Mouse (Mus musculus) left cerebral cortex, postnatal 36 days (tissue): ENCODE data around the gene Ank3. TPM values are rescaled to one million over a fixed set of nuclear protein-coding genes. Genes with fewer than 3 reads are reported as not detected.

Experiments used
- DNase-seq, 2 experiments: peaks; one replicate each; pipeline ENCODE4 v3.0.0; 2021 to 2022; ENCODE audit warnings: low spot score in 2 of 2, mixed read lengths in 1 of 2
- intact Hi-C: fragments of 180-260 bp; cut with DNase I; formaldehyde crosslinking; loops from one replicate; pipeline ENCODE4 v1.15.1; 2025
- total RNA-seq, 2 experiments: library from RNA; stranded (reverse); gene quantifications; 2 replicates each; pipeline ENCODE4 v1.2.3; 2021

Gene Ank3
- total RNA-seq, 2 experiments from 2014 or later = 498 to 546 TPM

GRCm38 (mm10) chr10:69399814-69400385 lies 1.3 kb downstream of the Ank3 start:
- intact Hi-C loops = no loop called here
- DNase-seq = no peak

DNA sequence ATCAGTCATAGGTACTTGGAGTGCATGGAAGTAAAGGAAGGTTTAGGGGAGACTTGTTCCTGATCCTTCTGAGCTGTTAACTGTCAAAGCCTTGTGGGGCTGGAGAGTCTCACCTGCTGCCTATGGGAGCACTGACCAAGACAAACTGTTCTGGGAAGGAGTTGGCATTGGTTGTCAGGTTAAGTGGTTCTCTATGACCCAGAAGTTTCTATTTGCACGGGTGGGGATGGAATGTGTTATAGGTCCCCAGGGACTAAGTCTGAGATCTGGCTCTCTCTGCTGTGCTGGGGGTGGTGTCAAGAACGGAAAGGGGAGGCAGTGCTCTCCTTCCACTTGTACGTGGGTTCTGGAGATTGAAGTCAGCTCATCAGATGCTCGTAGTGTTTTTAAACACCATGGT lies 6.9 kb downstream of the Ank3 start:
- intact Hi-C loops = no loop called here
- DNase-seq = no peak

DNA sequence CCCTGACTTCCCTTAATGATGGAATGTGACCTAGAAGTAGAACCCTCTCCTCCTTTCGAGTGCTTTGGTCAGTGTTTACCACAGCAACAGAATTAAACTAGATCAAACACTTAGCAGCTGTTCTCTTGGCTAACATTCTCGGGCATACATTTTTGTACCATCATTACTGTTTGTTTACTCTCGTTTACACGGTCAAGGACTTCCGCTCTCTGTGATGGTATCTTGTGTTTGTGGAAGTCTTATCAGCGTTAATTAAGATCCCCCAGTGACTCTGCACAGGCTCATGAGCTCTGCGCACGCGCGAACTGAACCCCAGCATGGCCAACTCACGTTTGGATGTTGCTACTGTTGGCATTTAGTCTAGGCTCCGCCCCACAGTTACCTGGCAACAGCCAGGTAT lies 16.3 kb downstream of the Ank3 start:
- no peak for DNase-seq
- intact Hi-C loops = no loop called here

DNA sequence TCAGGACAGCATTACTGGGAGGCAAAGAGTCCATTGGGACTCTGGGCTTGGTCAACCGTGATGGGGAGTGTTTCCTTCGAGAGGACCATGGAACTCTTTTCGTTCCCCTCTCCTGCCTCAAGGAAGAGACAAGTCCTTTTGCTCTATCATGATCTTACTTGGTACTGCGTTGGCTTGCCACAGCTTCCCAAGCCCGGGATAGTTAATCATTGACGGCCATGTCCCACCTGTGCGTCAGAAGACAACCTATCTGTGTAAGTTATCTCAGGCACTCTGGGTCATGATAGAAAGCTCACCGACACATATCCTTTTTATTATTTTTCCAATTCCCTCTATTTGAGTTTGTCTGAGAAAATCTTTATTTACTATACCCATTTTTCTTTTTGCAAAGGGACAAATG lies 20.1 kb downstream of the Ank3 start:
- no peak for DNase-seq
- intact Hi-C loops = no loop called here

DNA sequence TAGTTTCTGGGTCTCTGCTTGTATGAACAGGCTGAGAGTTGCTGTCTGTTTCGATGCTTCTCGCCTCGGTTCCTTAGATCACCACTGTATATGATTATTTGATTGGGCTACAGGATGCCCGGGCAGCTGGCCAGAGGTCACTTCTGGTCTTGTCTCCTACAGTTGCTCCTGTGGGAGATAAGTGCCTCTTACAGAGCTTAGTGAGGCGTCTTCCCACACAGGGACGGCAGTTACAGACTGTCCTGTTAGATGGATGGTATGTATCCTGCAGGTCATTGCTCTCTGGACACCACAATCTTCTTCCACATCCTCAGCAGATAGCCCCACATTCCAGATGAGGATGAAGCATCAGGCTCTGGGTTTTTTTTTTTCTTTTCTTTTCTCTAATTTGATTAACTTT lies 21.7 kb downstream of the Ank3 start:
- no peak for DNase-seq
- intact Hi-C loops = no loop called here

- no peak for DNase-seq
- intact Hi-C loops = no loop called here
Measured at GRCm38 (mm10) chr10:69424051-69424450, 25.5 kb downstream of the Ank3 start.

GRCm38 (mm10) chr10:69430138-69430537 lies 31.6 kb downstream of the Ank3 start:
- intact Hi-C loops = no loop called here
- DNase-seq = no peak

GRCm38 (mm10) chr10:69431101-69431500 lies 32.5 kb downstream of the Ank3 start:
- no peak for DNase-seq
- intact Hi-C loops = no loop called here

GRCm38 (mm10) chr10:69435213-69435612 lies 36.6 kb downstream of the Ank3 start:
- no peak for DNase-seq
- intact Hi-C loops = no loop called here

- no peak for DNase-seq
- intact Hi-C loops = no loop called here
Measured at GRCm38 (mm10) chr10:69439449-69439848, 40.9 kb downstream of the Ank3 start.

DNA sequence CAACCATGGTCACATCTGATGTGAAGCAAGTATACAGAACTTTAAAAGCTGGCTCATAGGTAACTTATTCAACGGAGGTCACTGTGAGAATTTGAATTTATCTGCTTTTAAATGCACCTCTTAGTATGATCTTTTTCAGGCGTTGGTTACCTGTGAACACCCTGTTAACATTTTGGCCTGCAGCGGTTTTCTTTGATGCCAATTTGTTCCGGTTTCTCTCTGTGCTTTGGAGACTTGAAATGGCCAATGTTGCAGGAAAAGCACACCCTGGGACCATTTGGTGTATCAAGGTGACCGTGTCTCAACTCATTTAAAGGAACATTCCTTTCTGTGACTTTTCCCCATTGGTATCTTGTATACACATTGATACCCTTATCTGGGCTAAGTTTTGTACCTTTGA lies 46.0 kb downstream of the Ank3 start:
- intact Hi-C loops = no loop called here
- no peak for DNase-seq

GRCm38 (mm10) chr10:69445951-69446350 lies 47.4 kb downstream of the Ank3 start:
- intact Hi-C loops = no loop called here
- DNase-seq = no peak

DNA sequence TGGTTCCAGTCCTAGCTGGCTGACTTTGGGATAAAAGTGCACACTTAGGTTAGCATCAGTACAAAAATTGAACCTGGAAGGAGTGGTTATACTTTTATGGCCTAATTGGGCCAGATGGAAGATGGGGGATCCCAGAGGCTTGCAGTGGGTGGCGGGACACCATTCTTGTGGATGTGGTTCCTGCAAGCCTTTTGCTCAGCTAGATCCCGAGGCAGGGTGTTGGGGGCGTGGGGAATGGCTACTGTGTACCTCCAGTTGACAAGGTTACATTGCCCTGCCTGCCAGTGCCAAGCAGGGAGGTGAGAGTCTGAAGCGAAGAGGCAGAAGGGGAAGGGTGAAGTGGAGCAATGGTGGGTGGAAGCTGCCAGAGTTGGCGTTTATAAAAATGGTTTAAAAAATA lies 48.0 kb downstream of the Ank3 start:
- no peak for DNase-seq
- intact Hi-C loops = no loop called here

GRCm38 (mm10) chr10:69447308-69447707 lies 48.7 kb downstream of the Ank3 start:
- DNase-seq = no peak
- intact Hi-C loops = no loop called here

DNA sequence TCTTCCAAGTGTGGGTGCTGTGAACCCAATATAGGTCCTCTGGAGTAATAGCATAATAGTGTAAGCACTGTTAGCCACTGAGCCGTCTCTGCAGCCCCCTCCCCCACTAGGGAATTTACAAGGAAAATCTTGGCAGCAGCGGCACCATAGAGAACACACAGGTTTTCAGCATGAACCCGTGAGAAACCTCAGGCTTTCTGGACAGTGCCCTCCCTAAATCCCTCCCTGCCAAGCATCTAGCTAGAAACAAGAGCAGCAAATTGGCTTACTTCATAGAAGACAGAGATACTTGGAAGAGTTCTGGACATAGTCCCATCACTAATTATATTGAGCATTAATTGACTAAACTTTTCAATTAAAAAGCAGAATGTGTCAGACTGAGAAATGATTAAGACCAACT lies 49.6 kb downstream of the Ank3 start:
- DNase-seq = no peak
- intact Hi-C loops = no loop called here

- intact Hi-C loops = no loop called here
Measured at GRCm38 (mm10) chr10:69451006-69451405, 52.4 kb downstream of the Ank3 start.

DNA sequence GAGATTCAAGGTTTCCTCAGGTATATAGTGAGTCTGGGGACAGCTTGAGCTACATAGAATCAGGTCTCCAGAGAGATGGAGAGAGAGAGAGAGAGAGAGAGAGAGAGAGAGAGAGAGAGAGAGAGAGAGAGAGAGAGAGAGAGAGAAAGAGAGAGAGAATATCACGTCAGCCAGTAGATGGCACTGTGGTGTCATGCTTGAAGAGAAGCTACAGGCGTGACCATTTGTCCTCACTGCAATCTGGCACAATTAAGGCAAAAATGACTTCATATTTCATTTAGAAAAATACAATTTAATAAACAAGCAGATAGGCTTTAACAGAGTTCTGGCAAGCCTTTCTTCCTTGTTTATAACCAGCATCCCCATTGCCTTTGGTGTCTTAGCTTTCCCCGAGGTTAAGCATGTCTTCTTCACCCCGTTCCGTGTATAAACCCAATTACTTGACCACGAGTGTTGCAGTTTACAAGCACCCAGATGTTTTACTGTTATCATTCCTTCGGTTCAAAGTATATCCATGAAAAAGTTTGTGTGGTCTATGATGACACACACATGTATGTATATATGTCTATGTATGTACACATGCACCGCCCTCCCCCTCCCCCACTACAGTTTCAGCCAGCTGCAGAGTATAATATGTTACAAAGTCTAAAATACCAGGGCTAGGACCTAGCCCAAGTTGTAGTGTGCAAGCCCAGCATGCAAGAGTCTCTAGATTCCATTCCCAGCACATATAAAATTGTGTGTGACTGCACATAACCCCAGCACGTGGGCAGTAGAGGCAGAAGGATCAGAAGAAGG lies 53.8 kb downstream of the Ank3 start:
- DNase-seq = peak; percentile 31 to 54
- intact Hi-C loops = no loop called here

More at GRCm38 (mm10) chr10:69451006-69451405, 52.4 kb downstream of the Ank3 start:
- DNase-seq = no peak

- intact Hi-C loops = loop anchor here (1.0 kb wide), 1 partner anchor 202 kb away; no protein-coding TSS in a partner anchor
- DNase-seq = no peak
Measured at GRCm38 (mm10) chr10:69453531-69453930, 55.0 kb downstream of the Ank3 start.

DNA sequence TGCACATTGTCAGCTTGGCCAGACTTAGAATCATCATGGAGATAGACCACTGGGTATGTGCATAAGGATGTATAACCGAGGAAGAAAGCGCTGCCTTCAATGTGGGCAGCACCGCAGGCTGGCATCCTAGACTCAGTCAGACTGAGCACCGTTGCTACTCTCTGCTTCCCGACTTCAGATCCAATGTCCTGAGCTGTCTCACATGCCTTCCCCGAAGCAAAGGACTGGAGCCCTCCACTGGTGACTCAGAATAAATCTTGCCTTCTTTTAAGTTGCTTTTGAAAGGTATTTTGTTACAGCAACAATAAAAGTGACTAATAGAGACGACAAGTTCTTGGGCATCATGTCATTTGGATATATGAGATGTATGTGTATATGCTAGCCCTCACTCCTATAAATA lies 55.9 kb downstream of the Ank3 start:
- intact Hi-C loops = no loop called here
- DNase-seq = no peak

- intact Hi-C loops = loop anchor here (5.0 kb wide), 2 partner anchors 37 to 72 kb away; no protein-coding TSS in a partner anchor
- no peak for DNase-seq
Measured at GRCm38 (mm10) chr10:69464826-69465225, 66.3 kb downstream of the Ank3 start.

DNA sequence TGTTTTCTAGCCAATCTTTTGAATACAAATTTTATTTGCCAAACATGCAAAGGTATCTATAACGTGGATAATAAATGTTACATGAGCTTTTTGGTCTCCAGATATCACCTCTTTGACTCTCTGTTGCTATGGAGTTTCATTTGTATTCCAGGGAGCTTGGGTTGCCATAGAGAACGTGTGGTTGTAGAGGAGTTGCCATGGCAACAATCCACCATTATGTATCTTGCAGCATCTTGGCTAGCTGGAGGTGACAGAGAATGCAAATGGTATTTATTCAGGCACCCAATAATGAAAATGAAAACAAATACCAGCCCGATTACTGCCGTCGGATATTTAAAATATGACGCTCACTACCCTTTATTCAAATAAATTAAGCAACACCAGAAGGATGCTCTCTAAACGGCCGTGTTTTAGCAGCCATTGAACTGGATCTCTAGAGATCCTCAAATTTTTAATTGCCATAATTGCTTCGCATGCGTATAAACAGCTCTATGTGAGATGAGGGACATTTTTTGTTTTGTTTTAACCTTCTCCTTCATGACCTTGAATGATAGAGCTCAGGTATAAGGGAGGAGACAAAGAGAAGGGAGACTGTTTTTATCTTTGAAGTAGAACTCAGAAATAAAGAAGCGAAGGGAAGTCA lies 67.1 kb downstream of the Ank3 start:
- intact Hi-C loops = loop anchor here (5.0 kb wide), 2 partner anchors 37 to 72 kb away; no protein-coding TSS in a partner anchor
- DNase-seq = peak in 1 of 2 experiments; percentile 22
